Mouse (Mus musculus) cerebellum, postnatal 4 days (tissue): ENCODE results near the gene Hs6st1.

Source experiments
- DNase-seq, 2 experiments: peaks; one replicate each; pipeline ENCODE4 v3.0.0; 2022; ENCODE audit warnings: low spot score in 2 of 2, mixed read lengths in 1 of 2

Gene Hs6st1

DNA sequence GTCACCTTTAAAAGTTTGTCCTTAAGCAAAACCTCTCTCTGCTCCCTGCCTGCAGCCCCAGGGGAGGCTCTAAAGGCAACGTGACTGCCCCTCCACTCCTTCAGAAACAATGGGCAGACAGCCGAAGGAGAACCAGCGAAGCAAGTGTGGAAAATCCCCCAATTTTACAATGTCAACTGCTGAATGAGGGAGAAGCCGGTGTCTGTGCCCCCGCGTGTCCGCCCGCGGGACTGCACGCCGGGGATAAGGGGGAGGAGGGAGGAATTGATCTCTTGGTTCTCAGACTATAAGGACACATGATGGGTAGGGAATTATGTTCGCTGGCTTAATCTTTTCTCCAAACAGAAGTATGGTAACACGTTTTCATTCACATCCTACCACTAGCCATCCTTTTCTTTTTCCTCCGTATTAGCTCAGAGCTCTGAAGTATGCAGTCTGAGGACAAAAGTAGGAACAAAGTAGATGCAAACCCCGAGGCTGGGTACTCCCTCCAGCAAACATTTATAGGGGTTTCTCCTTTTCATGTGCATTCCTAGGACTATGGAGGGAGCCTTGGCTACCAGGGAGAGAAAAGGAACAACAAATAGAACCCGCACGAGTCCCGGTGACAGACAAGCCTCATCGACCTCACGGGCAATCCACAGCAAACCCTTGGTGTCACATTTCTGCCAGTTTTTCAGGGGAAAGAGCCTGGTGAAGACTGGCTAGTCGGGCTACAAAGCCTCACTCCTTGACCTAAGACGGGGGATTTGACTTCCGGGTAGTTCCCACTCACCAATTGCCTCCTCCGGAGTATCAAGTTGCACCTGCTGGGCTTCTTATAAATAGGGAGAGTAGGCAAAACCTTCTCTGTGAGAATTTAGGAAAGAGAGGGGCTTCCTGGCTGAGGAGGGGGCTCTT lies 3.1 kb upstream of the Hs6st1 start:
- peak; percentile 83 to 95 for DNase-seq

DNA sequence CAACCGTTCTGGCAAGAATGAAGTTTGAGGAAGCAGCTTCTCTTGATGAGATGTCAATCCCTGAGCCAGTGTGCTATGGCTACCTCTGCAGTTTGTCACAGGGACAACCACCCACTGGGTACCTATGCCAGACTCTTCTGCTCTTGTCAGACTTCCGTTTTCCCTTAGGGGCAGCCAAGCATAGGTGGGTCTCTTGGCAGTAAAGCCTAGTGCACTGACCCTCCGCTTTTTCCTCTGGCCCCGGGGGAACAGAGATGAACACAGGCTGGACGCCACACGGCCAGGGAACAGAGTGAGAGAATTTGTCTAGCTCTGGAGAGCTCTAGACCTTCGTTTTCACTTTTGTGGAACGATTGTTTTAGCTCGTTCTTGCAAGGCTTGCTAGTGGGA lies 2.4 kb upstream of the Hs6st1 start:
- DNase-seq: no peak

- DNase-seq: no peak
Measured at GRCm38 (mm10) chr1:36066216-36066980, 1.8 kb upstream of the Hs6st1 start.

GRCm38 (mm10) chr1:36067201-36067600 lies 999 bp upstream of the Hs6st1 start:
- no peak for DNase-seq

DNA sequence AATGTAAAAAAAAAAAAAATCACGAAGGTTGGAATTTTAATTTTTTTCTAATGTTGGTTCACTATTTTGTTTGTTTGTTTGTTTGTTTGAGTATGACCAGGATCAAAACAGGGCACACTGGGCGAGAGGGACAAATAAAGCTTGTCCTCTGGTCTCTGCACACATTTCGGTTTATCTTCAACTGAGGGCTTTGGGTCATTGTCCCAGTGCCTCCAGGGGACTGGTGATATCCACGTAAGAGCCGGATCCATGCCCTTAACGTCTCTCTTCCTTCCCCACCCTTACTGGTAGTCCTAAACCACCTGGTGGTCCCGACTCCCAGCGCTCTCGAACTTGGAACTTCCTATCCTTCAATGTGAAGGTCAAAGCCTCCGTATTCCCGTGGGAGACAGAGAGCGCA lies 589 bp upstream of the Hs6st1 start:
- no peak for DNase-seq

GRCm38 (mm10) chr1:36068531-36069120 lies 426 bp downstream of the Hs6st1 start:
- DNase-seq: peak in 1 of 2 experiments; percentile 42

- no peak for DNase-seq
Measured at GRCm38 (mm10) chr1:36069291-36069771, 1.1 kb downstream of the Hs6st1 start.

GRCm38 (mm10) chr1:36070190-36070589 lies 2.0 kb downstream of the Hs6st1 start:
- DNase-seq: no peak

DNA sequence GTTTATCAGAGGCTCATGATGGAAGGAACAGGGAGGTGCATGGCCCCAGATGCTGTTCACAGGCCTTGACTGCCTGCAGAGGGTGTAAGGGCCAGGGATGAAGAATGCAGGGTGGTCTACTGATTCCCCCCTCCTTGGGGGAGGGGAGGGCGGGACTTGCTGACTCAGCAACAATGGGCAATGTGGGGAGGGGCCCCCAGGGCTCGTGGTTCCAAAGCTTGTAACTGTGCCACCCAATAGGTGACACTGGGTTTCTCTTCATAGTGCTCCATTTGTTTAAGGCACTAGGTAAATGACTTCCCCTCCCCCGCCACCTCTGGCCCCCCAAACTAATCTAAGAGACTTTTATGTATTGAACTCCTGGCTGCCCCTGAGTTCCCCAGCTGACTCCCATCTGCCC lies 2.5 kb downstream of the Hs6st1 start:
- DNase-seq: no peak

- no peak for DNase-seq
Measured at GRCm38 (mm10) chr1:36071176-36071575, 3.0 kb downstream of the Hs6st1 start.

DNA sequence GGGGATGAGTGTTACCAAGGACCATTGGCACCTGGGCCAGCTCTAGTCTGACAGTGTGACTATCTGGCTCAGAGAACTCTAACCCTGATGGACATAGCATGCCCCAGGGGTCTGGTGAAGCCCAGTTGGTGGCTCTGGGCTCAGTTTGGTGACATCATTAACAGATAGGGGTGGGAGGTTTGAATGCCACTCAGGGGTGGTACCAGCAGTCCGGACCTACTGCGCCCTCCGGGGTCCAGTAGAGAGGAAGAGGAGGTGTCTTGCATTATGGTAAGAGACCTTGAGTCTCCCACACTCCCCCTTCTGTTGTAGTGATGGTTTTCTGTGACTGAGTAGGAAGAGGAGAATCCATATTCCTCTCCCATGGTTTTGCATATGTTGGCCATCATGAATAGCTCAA lies 3.4 kb downstream of the Hs6st1 start:
- no peak for DNase-seq

DNA sequence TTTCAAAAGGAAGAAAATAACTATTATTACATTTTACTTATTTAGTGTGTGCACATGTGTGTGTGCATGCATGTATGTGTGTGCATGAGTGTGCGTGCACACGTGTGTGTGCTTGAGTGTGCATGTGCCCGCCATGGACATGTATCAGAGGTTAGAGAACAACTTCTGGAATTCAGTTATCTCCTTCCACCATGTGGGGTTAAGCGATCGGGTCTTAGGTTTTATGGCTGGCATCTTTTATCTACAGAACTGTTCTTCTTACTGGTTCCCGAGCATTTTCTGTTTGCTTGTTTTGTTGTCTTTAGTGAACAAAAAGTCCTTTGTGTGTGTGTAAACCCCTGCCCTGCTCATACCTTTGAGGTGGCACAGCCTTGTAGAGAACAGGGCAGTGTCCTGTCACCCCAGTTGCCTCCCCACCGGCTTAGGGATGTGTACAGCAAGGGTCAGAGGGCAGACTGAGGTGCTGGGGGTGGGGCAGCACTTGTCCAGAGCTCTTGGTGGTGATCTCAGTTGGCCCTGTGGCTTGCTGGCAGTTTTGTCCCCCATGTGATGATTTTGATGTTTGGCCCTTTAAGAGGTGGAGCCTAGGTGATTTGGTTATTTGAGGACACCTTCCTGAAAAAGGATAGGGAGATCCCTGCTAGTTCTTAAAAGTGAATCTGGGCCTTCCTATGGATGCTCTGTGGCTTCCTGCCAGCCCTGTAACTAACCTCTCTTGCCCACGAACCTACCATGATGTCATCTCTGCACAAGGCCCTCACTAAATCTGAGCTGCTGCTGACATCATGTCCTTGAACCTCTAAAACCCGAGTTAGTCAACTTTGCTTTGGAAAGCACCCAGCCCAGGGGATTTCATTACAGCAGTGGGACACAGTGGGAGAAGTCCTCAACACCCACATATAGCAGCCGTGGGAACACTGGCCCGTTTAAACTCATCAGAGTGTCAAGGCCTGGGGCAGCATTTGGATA lies 4.7 kb downstream of the Hs6st1 start:
- DNase-seq: no peak

- DNase-seq: no peak
Measured at GRCm38 (mm10) chr1:36073566-36073965, 5.4 kb downstream of the Hs6st1 start.

DNA sequence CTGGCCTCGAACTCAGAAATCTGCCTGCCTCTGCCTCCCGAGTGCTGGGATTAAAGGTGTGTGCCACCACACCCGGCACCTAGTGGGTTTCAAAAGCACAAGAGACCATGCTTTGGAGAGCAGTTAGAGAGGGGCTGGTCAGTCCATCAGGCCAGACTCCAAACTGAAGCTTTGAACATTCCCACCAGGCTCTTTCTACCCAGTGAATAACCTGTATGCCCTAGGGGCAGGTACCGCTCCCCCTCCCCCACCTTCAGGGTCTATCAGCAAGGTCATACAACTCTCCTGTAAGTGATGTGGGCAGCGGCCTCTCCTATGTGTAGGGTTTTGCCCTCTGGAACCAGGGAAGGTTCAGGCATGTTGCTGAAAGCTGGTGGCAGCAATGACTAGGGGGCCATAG lies 6.0 kb downstream of the Hs6st1 start:
- DNase-seq: no peak

- DNase-seq: no peak
Measured at GRCm38 (mm10) chr1:36074968-36075367, 6.8 kb downstream of the Hs6st1 start.

DNA sequence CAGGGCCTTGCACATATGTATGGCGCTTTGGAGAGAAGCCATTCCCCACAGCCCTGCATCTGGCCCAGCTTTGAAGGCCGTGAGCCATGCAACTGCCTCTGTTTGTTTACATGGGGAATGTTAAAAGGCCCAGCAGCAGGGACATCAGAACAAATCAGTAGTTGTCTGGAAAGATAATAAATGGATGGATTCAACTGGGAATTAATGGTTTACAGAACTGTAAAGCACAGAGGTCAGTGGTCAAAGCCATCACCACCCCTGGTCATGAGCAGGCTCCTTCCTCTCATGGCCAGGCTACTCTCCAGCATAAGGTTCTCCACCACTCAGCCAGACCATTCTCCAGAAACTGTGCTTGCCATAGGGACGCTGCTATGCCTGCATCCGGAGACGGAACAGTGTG lies 7.5 kb downstream of the Hs6st1 start:
- DNase-seq: no peak

DNA sequence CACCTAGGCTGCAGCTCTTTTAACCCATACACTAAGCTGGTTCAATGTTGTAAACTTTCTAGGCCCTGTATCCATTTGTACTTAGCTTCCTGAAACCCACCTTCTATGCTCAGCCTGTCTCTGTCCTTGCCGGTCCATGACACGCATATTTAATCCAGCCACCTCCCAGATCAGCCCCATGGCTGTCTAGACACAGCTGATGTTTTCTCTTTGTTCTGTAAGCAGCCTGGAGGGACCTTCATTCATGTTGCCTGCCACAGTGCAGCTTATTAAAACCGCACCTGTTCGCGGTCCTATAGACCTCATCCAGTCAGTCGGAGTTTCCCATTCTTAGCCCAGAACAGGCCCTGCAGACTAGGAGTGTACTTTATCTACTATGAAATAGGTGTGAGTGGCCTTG lies 8.9 kb downstream of the Hs6st1 start:
- no peak for DNase-seq

GRCm38 (mm10) chr1:36078250-36078649 lies 10.1 kb downstream of the Hs6st1 start:
- DNase-seq: no peak

GRCm38 (mm10) chr1:36079679-36080078 lies 11.5 kb downstream of the Hs6st1 start:
- DNase-seq: no peak

DNA sequence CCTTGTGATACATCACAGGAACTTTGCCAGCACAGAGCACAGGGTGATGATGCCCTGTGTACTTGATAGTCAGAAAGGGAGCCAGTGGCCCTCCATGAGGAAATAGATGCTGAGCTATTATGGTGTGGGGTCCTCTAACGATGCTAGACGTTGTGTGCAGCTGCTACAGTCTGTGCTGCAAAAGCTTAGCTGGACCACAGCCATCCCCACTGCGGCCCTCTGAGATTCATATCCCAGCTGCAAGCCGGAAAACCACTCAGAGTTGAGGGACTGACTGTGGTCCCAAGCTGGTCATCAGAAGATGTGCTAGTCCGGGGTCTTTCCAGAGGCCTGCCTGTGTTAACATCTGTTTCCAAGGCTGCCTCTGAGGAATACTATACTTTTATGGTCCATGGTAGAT lies 12.8 kb downstream of the Hs6st1 start:
- no peak for DNase-seq

DNA sequence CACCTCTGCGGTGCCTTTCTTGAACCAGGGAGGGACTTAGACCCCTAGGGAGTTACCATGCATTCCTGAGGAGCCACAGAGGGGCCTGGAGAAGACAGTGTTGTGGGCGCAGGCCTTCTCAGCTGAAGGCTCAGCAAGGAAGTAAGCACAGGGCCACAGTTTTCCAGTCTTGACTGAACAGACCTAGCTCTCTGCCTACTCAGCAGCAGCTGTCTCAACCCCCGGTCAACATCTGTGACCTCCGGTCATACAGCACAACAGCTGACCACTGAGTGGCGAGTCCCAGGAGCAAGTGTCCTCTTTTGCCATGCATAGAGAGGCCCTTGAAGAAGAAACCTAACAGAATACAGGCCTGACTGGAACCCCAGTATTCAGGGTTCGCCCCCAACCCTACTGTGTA lies 14.0 kb downstream of the Hs6st1 start:
- DNase-seq: no peak
